Mouse (Mus musculus) cerebellum, adult 9-10 months (tissue): ENCODE data around the gene Gm28870.
"Not testable (repeated sequence)": the region's sequence is repeated elsewhere in the genome, so short reads cannot be mapped to it uniquely, and the experiment has no call there.

Experiments used
- DNase-seq: peaks from one replicate; pipeline ENCODE4 v3.0.0; 2022

Gene Gm28870

GRCm38 (mm10) chrY:50096976-50097375 is at the start of gene Gm28870:
Gene Gm28870, plus strand, starts transcription at chrY:50097276.
- DNase-seq: not testable (repeated sequence)
